Mouse (Mus musculus): ENCODE results near the gene Dpf1. TPM values are rescaled to one million over a fixed set of nuclear protein-coding genes. Genes with fewer than 3 reads are reported as not detected.

Dpf1 gene
- total and polyA plus RNA-seq, 3 experiments, result 10.2 to 17.3 TPM; not detected in 1

DNA sequence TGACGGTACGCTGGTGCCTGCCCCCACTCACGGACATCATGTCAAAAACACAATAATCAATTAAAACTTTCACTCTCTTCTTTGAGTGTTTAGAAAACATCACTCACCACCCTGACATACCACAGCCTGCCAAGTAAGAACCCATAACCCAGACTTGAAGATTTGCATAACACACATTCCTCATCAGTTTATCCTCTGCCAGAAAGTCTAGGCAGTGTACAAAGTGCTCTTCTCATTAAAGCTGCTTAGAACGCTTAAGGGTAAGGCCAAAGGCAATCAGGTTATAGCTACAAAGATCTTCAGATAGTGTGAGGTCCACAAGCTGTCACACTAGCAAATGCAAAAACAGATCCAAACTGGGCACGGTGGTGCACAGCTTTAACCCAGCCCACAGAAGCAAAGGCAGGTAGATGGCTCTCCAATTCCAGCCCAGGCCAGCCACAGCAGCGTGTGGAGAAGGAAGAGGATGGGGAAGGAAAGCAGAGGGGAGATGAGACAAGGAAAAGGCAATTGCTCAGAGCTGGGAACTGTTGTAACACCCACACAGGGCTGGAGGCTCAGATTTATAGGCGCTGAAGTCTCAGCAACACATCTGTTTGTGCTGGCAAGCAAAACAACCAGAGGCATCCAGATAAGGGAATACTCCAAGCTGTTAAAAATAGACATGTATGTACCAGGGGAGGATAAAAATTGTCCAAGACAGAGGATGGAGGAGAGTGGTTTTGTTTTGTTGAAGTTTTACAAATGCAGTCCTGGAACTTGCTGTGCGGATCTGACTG, 31.9 kb upstream of the Dpf1 start:
- Histone ChIP-seq H3K9ac (ENCODE audit: control insufficient read depth, low read depth, low read length, poor library complexity, severe bottlenecking) (no peak overlapping the region), H3K27me3 (ENCODE audit: control insufficient read depth in 1 of 2, insufficient read depth in 2 of 2, low read length in 2 of 2) (no peaks in the 10 kb centered on the region), H3K36me3 (ENCODE audit: control insufficient read depth in 1 of 2, insufficient read depth in 2 of 2, low read length in 2 of 2) (peaks cover 0 to 2% of the 10 kb centered on the region in 2 experiments; a peak in 1 of 4 replicates), H3K79me2 (ENCODE audit: control insufficient read depth, insufficient read depth, low read length, poor library complexity) (peaks cover 2% of the 10 kb centered on the region; the same call in 1 of the 2 replicates), H3K27ac (ENCODE audit: control insufficient read depth, low read depth, low read length) (no peak overlapping the region), H3K4me3 (ENCODE audit: control insufficient read depth in 1 of 2, insufficient read depth in 1 of 2, low read depth in 2 of 2, low read length in 2 of 2) (no peak overlapping the region), H3K4me1 (ENCODE audit: control insufficient read depth in 1 of 2, insufficient read depth in 2 of 2, low read length in 2 of 2) (no peaks in the 10 kb centered on the region), H3K9me3 (replicated peaks; ENCODE audit: insufficient read depth, low read length) (no peaks in the 10 kb centered on the region)
- DNase-seq (ENCODE audit: low read depth, low spot score), result no peak
- peak; percentile 75; the same call in 1 of the 2 replicates for TF ChIP-seq RCOR1 (IDR thresholded peaks at IDR 0.05; ENCODE audit: low read depth, low read length)
- 0 out of 2 replicates have a peak, but pooled peaks have one; percentile 25 for TF ChIP-seq TCF12 (IDR thresholded peaks at IDR 0.05; ENCODE audit: low read depth, low read length)
- no peak for TF ChIP-seq E2F4 (IDR thresholded peaks at IDR 0.05; ENCODE audit: borderline replicate concordance, low read depth, low read length)

DNA sequence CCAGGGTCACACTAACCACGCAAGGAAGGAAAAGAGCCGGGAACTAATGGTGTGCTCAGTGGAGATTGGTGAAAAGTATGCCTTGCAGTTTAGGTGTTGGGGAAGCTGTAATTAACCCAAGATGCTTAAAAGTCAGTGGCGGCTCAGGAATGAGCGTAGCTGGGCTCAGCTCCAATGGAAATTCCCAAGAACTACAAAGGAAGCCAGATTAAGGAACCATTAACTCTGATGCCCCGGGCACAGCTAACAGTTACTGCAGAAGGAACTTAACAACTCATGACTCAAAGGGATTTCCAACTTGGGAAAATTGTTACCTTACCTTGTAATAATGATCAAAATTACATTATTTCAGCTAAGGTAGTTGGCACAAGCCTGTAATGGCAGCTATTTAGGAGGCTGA, 27.0 kb upstream of the Dpf1 start:
- Histone ChIP-seq H3K4me1 (ENCODE audit: control insufficient read depth in 1 of 2, insufficient read depth in 2 of 2, low read length in 2 of 2) (peaks cover 8 to 11% of the 10 kb centered on the region in 2 experiments; a peak in 3 of 4 replicates), H3K9me3 (replicated peaks; ENCODE audit: insufficient read depth, low read length) (no peaks in the 10 kb centered on the region), H3K4me3 (ENCODE audit: control insufficient read depth in 1 of 2, insufficient read depth in 1 of 2, low read depth in 2 of 2, low read length in 2 of 2) (no peak overlapping the region), H3K79me2 (ENCODE audit: control insufficient read depth, insufficient read depth, low read length, poor library complexity) (peaks cover 10% of the 10 kb centered on the region), H3K9ac (ENCODE audit: control insufficient read depth, low read depth, low read length, poor library complexity, severe bottlenecking) (no peak overlapping the region), H3K36me3 (ENCODE audit: control insufficient read depth in 1 of 2, insufficient read depth in 2 of 2, low read length in 2 of 2) (peaks cover 0 to 5% of the 10 kb centered on the region in 2 experiments; a peak in 2 of 4 replicates), H3K27me3 (ENCODE audit: control insufficient read depth in 1 of 2, insufficient read depth in 2 of 2, low read length in 2 of 2) (no peaks in the 10 kb centered on the region), H3K27ac (ENCODE audit: control insufficient read depth, low read depth, low read length) (no peak overlapping the region)
- TF ChIP-seq CHD1 (IDR thresholded peaks at IDR 0.05; ENCODE audit: low read depth, low read length), result no peak
- no peak for TF ChIP-seq TBP (IDR thresholded peaks at IDR 0.05; ENCODE audit: low read depth, low read length)
- no peak for TF ChIP-seq ZKSCAN1 (IDR thresholded peaks at IDR 0.05; ENCODE audit: low read depth, low read length)
- TF ChIP-seq TCF12 (IDR thresholded peaks at IDR 0.05; ENCODE audit: low read depth, low read length), result no peak
- TF ChIP-seq MAZ (IDR thresholded peaks at IDR 0.05; ENCODE audit: low read depth, low read length), result no peak
- TF ChIP-seq RAD21 (IDR thresholded peaks at IDR 0.05; ENCODE audit: low read depth, low read length), result no peak
- no peak for TF ChIP-seq TAL1 (IDR thresholded peaks at IDR 0.05; ENCODE audit: low read length)
- no peak for TF ChIP-seq MEF2A (IDR thresholded peaks at IDR 0.05; ENCODE audit: extremely low read depth, insufficient replicate concordance, low read depth, low read length, poor library complexity, severe bottlenecking)
- no peak for TF ChIP-seq NELFE (IDR thresholded peaks at IDR 0.05; ENCODE audit: low read depth, low read length)
- TF ChIP-seq SIN3A (IDR thresholded peaks at IDR 0.05; ENCODE audit: low read length), result no peak
- no peak for TF ChIP-seq USF1 (IDR thresholded peaks at IDR 0.05; ENCODE audit: low read depth, low read length)
- no peak for TF ChIP-seq EP300 (IDR thresholded peaks at IDR 0.05; ENCODE audit: low read depth in 1 of 2, low read length in 2 of 2)
- TF ChIP-seq ETS1 (IDR thresholded peaks at IDR 0.05; ENCODE audit: low read depth, low read length), result no peak
- TF ChIP-seq JUND (IDR thresholded peaks at IDR 0.05; ENCODE audit: low read depth, low read length), result no peak
- TF ChIP-seq MXI1 (IDR thresholded peaks at IDR 0.05; ENCODE audit: low read depth, low read length), result no peak
- no peak for TF ChIP-seq POLR2A (IDR thresholded peaks at IDR 0.05; ENCODE audit: control insufficient read depth in 1 of 2, insufficient read depth in 1 of 2, low read depth in 1 of 2, low read length in 2 of 2, poor library complexity in 1 of 2)
- TF ChIP-seq USF2 (IDR thresholded peaks at IDR 0.05; ENCODE audit: borderline replicate concordance in 1 of 2, insufficient read depth in 1 of 2, low read depth in 1 of 2, low read length in 2 of 2), result no peak
- TF ChIP-seq NRF1 (IDR thresholded peaks at IDR 0.05; ENCODE audit: insufficient read depth, low read depth, low read length, poor library complexity, severe bottlenecking), result no peak
- no peak for TF ChIP-seq UBTF (IDR thresholded peaks at IDR 0.05; ENCODE audit: borderline replicate concordance, insufficient read depth, low read depth, low read length)
- no peak for DNase-seq (ENCODE audit: low read depth, low spot score)
